Mouse (Mus musculus): ENCODE results near the gene Map4k4.

- TF ChIP-seq CTCF (IDR thresholded peaks at IDR 0.05; ENCODE audit: low read depth, low read length) (no peak), POLR2A (IDR thresholded peaks at IDR 0.05; ENCODE audit: borderline replicate concordance, low read depth, low read length) (no peak)
Measured at GRCm38 (mm10) chr1:40057351-40057750, 156.6 kb downstream of the Map4k4 start.
